Mouse (Mus musculus) left cerebral cortex, postnatal 25 days (tissue): ENCODE measurements at regions not wholly inside any gene's neighbourhood (a gene's known extent, or its start where the extent isn't known, plus 50 kb on each side); places are given as distances from the start of the nearest gene placed in this dataset.

ENCODE experiments used
- DNase-seq, 2 experiments: peaks; one replicate each; pipeline ENCODE4 v3.0.0; 2022; ENCODE audit warnings: low spot score in 2 of 2, mixed read lengths in 1 of 2
- intact Hi-C: fragments of 180-260 bp; cut with DNase I; formaldehyde crosslinking; loops from one replicate; pipeline ENCODE4 v1.15.1; 2025

- intact Hi-C loops, result no loop called here
- peak in 1 of 2 experiments; percentile 8 for DNase-seq
Observed at GRCm38 (mm10) chr4:30011386-30012135, 1198.6 kb downstream of the Epha7 start.

- DNase-seq, result no peak
- intact Hi-C loops, result no loop called here
Observed at GRCm38 (mm10) chr4:30039424-30040172, 1226.7 kb downstream of the Epha7 start.

GRCm38 (mm10) chr4:30064987-30065386, 1252.1 kb downstream of the Epha7 start:
- intact Hi-C loops, result no loop called here
- DNase-seq, result no peak

GRCm38 (mm10) chr4:30099166-30099565, 1286.2 kb downstream of the Epha7 start:
- no peak for DNase-seq
- intact Hi-C loops, result no loop called here

GRCm38 (mm10) chr4:30133011-30133410, 1320.1 kb downstream of the Epha7 start:
- intact Hi-C loops, result no loop called here
- DNase-seq, result no peak
